Mouse (Mus musculus): ENCODE measurements around the gene Slc16a5. TPM values are rescaled to one million over a fixed set of nuclear protein-coding genes. Genes with fewer than 3 reads are reported as not detected.
"Not testable (repeated sequence)": the region's sequence is repeated elsewhere in the genome, so short reads cannot be mapped to it uniquely, and the experiment has no call there.

The Slc16a5 gene
- total RNA-seq, 2 experiments from 2014 or later = 5.1 TPM; not detected in 1

DNA sequence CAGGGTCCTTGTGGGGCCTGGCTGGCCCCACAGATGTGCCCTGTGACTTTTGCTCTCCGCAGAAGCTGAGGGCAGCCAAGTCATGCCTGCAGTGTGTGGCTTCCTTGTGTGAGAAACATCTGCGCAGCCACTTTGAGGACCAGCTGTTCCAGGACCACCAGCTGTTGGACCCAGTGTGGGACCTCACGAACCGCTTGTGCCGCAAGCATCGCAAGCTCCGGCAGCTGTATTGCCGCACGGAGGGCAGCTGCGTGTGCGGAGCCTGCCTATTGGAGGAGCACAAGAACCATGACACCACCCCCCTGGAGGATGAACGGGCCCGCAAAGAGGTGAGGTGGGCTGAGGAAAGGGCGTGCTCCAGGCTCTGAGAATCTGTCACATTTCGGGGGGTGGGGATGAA lies 20.9 kb upstream of the Slc16a5 start:
- no peak for DNase-seq
- intact Hi-C loops (cut with DNase I) = no loop called here

DNA sequence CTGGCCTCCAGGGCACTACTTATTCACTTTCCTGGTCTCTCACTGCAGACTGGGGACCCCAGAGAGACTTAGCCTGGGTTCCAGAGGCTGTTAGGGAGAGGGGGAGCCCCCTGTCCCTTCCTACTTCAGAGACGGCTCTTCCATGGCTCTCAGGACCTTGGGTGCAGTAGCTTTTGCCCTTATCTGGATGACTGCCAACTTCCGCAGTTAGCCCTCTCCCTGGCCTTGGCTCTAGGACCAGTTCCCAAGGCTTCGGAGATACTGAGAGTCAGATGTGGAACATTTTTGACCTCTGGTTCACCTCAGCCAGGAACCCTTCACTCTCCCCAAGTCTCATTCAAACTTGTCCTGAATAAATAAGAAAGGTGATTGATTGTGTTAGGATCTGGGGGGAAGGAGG lies 15.4 kb upstream of the Slc16a5 start:
- peak in 1 of 2 experiments; percentile 58 for DNase-seq

DNA sequence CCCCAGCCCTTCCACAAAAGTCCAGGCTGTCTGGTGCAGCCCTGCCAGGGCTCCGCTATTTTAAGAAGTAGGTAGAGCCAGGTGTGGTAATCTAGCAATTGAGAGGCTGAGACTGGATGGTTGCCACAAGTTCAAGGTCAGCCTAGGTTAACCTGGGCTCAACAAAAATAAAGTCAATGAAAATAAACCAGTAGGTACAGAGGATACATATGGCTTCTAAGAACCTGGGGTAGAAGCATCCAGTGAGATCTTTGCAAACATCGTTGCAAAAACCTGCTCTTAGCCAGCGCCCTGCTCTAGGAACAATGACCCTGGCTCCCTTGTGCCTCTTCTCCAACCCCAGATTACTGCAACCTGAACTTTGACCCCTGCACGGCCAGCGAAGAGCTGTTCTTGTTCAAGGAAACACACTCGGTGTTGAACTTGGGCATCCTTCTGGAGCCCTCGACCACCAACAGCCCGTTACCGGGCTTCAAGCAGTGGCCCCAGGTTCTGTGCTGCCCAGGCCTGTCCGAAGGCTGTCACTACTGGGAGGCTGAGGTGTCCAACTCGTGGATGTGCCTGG lies 14.9 kb upstream of the Slc16a5 start:
- intact Hi-C loops (cut with DNase I) = no loop called here
- DNase-seq = no peak

More for the DNA sequence above, 15.4 kb upstream of the Slc16a5 start:
- intact Hi-C loops (cut with DNase I) = no loop called here

GRCm38 (mm10) chr11:115448075-115448474 lies 14.2 kb upstream of the Slc16a5 start:
- no peak for DNase-seq
- intact Hi-C loops (cut with DNase I) = no loop called here

- intact Hi-C loops (cut with DNase I) = no loop called here
- DNase-seq = no peak
These were observed 13.3 kb upstream of the Slc16a5 start for GRCm38 (mm10) chr11:115448998-115449397.

DNA sequence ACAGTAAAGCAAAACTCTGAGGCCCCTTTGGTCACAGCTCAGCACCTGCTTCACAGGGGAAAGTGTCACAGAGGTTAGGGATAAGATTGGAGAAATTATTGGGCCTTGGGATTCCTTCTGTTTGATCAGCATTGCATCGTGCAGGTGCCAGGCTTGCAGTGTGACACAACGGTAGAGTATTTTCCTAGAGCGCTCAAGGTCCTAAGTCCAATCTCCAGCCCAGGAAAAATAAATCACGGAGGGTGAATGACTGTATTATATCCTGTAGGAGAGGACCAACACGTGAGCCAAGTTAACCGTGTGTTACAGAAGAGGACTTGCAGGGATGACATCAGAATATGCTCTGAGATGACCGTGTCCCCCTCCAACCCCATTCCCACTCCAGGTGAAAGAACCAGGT lies 12.1 kb upstream of the Slc16a5 start:
- no peak for DNase-seq
- intact Hi-C loops (cut with DNase I) = no loop called here

- intact Hi-C loops (cut with DNase I) = no loop called here
- DNase-seq = no peak
These were observed 10.5 kb upstream of the Slc16a5 start for GRCm38 (mm10) chr11:115451781-115452241.

DNA sequence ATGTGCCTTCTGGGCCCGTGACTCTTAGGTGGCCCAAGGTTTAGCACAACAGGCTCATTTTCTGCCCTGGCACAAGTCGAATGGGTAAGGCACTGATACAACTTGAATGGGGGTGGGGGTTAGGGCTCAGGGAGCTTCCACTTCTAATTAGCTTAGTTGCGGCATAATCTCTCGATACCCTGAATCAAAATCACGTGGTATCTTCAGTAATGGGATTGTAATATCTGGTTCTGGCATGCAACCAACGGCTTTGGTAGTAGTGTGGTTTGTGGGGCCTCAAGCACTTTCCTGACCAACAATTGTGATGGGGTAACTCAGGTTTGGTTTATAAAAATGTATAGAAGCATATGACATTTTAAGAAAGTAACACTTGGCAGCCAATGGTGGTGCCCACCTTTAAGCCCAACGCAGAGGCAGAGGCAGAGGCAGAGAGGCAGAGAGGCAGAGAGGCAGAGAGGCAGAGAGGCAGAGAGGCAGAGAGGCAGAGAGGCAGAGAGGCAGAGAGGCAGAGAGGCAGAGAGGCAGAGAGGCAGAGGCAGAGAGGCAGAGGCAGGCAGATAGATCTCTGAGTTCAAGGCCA lies 9.9 kb upstream of the Slc16a5 start:
- intact Hi-C loops (cut with DNase I) = no loop called here
- no peak for DNase-seq

DNA sequence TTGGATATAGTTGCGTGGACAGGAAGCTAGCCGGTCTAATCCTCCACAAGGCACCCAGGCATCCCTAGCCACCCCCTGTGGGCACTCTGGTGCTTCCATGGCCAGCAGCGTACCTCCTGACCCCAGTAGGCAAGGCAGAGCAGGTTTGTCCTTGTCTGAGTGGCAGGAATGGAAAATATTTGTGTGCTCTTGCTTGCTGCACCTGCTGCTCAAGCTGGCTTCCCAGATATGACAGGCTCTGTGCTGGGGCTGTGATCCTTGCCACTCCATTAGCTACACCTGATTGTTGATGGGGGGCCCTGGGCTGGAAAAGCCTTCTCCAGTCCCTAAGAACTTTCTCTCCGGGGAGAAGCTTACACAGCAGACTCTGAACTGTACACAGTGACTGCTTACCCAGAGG lies 9.0 kb upstream of the Slc16a5 start:
- no peak for DNase-seq
- intact Hi-C loops (cut with DNase I) = no loop called here

- intact Hi-C loops (cut with DNase I); DNase-seq: not testable (repeated sequence)
These were observed 7.5 kb upstream of the Slc16a5 start for GRCm38 (mm10) chr11:115454822-115455221.

GRCm38 (mm10) chr11:115455619-115456018 lies 6.7 kb upstream of the Slc16a5 start:
- DNase-seq = no peak
- intact Hi-C loops (cut with DNase I) = no loop called here

DNA sequence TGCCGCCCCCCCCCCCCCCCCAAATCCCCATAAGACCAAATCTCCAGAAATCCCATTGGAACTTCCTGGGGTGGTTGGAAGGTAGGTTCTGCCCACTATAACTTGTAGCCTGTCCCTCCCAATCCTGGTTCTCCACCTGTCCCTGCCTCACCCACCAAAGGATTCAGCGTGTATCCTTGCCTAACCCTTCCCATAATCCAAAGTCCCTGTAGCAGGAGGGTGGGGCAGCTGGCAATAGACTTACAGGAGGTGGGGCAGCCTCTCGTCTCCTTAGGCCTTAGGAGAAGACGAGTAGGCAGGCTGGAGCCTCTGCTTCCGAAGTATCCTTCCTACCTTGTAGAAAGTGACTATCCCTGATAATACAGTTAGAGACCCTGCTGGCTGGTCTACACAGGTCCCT lies 6.1 kb upstream of the Slc16a5 start:
- intact Hi-C loops (cut with DNase I) = no loop called here
- no peak for DNase-seq

DNA sequence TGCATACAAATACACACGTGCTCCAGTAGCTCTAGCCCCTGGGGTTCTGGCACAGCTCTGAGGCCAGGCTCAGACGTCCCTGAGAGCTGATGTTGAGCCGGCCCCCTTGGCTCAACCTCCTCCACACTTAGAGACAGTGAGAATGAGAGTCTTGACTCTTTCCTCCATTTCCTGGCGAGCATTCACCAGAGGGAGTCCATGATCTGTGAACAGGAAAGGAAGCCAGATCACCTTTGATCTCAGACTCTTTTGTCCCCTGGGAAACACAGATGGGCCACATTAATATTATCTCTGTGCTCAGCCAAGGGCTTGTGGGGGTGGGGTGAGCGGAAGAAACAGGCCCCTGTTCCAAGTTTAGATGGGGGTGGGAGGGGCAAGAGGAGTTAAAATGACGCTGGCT lies 4.9 kb upstream of the Slc16a5 start:
- no peak for DNase-seq
- intact Hi-C loops (cut with DNase I) = no loop called here

DNA sequence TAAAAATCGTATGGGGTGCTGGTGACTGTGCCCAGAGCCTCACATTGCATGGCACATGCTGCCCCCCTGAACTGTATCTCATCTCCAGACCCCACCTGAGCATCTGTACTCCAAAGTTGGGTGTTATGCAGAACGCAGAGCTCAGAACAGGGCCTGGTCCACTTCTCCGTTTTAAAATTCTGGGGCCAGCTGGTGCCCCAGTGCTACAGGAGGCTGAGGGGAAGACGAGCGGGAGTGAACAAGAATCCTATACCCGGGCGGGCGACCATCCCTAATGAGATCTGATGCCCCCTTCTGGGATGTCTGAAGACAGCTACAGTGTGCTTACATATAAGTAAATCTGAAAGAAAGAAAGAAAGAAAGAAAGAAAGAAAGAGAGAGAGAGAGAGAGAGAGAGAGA lies 1.3 kb upstream of the Slc16a5 start:
- intact Hi-C loops (cut with DNase I) = no loop called here

GRCm38 (mm10) chr11:115461846-115462242 lies 430 bp upstream of the Slc16a5 start:
- DNase-seq = no peak
- intact Hi-C loops (cut with DNase I) = no loop called here

More for the DNA sequence above, 1.3 kb upstream of the Slc16a5 start:
- no peak for DNase-seq

- intact Hi-C loops (cut with DNase I) = no loop called here
These were observed 1.1 kb downstream of the Slc16a5 start for GRCm38 (mm10) chr11:115463397-115463796.

GRCm38 (mm10) chr11:115464851-115465250 lies 2.6 kb downstream of the Slc16a5 start:
- DNase-seq = no peak
- intact Hi-C loops (cut with DNase I) = no loop called here

More at GRCm38 (mm10) chr11:115463397-115463796, 1.1 kb downstream of the Slc16a5 start:
- DNase-seq = no peak

GRCm38 (mm10) chr11:115467217-115467618 lies 4.9 kb downstream of the Slc16a5 start:
- intact Hi-C loops (cut with DNase I) = no loop called here

DNA sequence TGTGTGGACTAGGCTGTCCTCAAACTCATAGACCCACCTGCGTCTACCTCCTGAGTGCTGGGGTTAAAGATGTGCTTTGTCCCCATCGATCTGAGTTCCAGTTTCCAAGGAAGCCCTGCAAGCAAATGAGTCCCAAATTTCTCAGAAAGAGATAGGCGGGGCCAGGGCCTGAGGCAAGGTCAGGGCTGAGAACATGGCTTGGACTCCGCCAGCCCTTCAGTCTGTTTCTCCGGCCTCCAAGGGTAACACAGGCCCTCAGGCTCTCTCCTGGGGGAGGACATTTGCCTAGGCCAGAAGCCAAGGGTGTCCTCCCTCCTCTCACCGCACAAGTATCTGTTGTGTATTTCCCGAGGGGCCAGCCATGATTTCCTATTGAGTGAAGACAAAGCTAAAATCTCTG lies 9.9 kb downstream of the Slc16a5 start:
- DNase-seq = no peak
- intact Hi-C loops (cut with DNase I) = loop anchor here (2.0 kb wide), 1 partner anchor 43 kb away; no protein-coding TSS in a partner anchor

More at GRCm38 (mm10) chr11:115467217-115467618, 4.9 kb downstream of the Slc16a5 start:
- DNase-seq = no peak

DNA sequence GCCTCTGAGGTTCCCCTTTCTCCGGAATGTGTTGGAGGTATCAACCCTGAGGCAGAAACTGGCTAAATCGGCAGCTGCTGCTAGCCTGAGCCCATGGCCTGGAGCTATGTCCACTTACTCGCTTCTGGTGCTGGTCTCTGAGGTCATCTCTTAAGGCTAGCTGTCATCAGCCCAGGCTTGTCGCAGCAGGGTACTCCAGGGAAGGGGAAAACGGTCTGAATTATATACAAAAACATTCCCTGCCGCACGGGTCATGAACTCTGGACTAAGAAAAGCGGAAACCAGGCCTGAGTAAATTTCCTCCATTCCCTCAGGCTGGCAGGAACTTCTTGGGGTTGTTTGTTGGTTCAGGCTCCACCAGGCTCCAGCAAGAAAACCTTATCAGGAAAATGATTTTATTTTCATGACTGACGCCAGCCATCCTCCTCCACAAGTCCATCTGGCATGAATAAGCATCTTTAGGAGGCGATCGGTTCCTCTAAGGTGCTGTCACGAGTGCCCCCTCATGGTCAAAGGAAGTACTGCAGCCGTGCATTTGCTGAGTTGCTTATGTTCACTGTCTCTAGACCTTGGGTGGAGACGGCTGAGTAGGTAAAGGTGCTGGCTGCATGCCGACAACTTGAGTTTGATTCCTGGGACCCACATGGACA lies 11.5 kb downstream of the Slc16a5 start:
- intact Hi-C loops (cut with DNase I) = loop anchor here (1.0 to 2.0 kb wide), 2 partner anchors 45 to 115 kb away; no protein-coding TSS in a partner anchor
- DNase-seq = peak; percentile 89 to 95

DNA sequence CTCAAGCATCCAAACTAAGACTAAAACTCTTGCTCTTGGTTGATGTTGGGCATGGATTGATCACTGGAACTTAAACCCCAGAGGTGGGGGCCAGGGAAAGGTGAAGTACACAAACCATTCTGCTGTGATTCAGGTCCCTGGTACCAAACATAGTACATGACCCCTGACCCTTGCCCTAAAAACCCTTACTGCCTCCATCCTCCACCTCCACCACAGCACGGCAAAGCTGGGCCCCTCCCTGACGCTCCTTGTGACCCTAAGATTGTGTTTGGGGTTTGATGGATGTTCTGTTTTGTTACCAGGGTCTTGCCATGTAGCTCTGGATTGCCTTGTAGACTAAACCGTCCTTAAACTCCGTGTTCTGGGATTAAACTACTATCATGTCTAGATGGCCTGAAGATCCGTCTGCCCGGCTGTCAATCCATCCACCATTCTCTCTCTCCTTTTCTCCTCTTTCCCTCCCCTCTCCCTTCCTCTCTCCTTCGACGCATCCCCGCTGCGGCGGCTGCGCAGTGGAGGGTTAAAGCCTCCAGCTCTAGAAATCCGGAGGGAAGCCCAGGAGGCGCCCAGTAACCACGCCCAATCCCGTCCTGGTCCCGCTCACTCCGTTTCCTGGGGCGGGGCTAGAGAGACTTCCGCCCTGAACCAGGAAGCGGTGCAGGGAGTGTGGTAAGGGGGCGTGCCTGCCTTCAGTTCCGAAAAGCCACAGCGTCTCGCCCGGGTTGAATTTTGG lies 12.9 kb downstream of the Slc16a5 start, which contains the start of gene Armc7:
Gene Armc7 (plus strand): TSS at position 643 of the 733 bp plus-strand sequence.
- intact Hi-C loops (cut with DNase I) = no loop called here

More for the DNA sequence above, 12.9 kb downstream of the Slc16a5 start, which contains the start of gene Armc7:
- DNase-seq = peak; percentile 94 to 97

All from heart, postnatal 14 days (tissue).